Mouse (Mus musculus): ENCODE results near the gene Gnat1. TPM values are rescaled to one million over a fixed set of nuclear protein-coding genes. Genes with fewer than 3 reads are reported as not detected.
A peak's percentile ranks its signal among the peaks of the same experiment; 100 is the strongest.

The Gnat1 gene
- total RNA-seq, 2 experiments from 2014 or later = not detected

- peak; percentile 86 for DNase-seq
Measured at GRCm38 (mm10) chr9:107675671-107676301, 3.7 kb downstream of the Gnat1 start.

GRCm38 (mm10) chr9:107674609-107675429 lies 4.7 kb downstream of the Gnat1 start:
- DNase-seq = no peak

GRCm38 (mm10) chr9:107670259-107670658 lies 9.3 kb downstream of the Gnat1 start:
- DNase-seq = peak; percentile 48

- DNase-seq = no peak
Measured at GRCm38 (mm10) chr9:107669480-107669945, 10.0 kb downstream of the Gnat1 start, which contains the start of gene Slc38a3. Gene Slc38a3 (minus strand): TSS chr9:107669530.

DNA sequence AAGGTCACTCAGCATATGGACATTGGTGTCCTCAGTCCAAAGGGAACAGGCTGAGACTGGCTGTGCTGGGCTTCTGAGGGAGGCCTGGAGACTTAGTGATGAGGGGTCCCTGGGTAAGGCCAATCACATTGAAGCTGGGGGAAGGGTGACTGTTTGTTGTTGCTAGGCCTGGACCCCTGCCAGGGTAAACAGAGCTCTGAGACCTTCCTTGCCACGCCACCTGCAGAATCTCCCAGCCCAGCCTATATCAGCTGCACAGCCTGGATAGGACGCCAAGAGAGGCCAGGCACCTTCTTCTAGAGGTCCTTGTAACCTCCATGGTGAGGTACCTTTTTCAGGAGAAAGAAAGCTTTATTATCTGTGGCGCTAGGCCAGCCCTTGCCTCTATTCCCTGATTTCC lies 10.6 kb downstream of the Gnat1 start:
- no peak for DNase-seq

- no peak for DNase-seq
Measured at GRCm38 (mm10) chr9:107668011-107668410, 11.5 kb downstream of the Gnat1 start.

DNA sequence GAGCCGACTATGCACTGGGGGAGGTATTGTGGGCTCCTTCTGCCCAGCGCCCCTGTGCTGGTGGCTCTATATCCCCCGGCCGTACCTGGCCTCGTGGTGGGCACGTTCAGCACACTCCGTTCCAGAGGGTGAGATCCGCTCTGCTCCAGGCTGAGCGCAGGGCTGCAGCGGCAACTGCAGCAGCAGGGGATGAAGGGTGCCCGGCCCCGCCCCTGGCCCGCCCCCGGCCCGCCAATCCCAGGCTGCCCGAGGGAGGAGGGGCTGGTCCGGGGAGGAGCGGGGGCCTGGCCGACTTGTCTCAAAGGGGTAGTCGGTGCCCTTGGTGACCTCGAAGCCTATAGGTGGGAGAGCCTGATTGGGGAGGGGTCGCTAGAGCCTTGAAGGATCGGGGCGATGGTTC lies 12.3 kb downstream of the Gnat1 start:
- DNase-seq = peak; percentile 70

DNA sequence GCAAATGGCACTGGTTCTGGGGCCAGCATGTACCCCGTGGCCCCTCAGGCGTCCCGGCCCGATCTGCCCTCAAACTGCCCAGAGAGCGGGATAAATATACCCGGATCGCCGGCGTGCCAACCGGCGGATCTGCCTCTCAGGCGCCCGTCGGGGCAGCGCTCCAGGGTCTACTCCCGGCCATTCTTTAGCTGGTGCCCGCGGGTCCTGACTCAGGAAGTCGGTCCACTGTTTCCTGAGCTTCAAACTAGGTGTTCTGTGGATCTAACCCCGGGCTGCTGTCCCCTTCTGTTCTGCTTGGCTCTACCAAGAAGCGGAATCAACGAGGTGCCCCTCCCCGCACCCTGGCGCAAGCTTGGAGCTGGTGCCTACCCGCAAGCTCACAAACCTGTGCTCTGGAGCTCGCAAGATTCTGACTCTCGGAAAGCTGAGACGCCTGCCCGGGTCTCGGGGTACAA lies 12.7 kb downstream of the Gnat1 start:
- peak; percentile 59 for DNase-seq

DNA sequence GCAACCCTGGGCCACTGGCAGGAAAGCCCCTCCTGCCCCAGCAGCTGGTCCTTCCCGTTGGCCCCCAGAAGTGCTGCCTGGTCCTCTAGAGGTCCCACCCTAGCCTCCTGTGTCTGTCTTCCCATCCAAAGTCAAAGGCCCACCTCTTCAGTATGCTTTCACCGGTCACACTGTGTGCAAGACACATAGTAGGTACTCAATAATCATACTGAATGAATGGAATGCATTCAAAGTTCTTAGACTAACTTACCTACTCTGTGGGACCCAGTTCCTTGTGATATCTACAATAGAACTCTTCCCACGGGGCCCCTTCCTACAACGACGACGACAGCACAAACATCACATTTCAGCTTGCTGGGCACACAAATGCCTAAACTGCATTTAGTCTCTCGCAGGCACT lies 14.2 kb downstream of the Gnat1 start:
- DNase-seq = no peak

GRCm38 (mm10) chr9:107663525-107663924 lies 16.0 kb downstream of the Gnat1 start:
- DNase-seq = no peak

DNA sequence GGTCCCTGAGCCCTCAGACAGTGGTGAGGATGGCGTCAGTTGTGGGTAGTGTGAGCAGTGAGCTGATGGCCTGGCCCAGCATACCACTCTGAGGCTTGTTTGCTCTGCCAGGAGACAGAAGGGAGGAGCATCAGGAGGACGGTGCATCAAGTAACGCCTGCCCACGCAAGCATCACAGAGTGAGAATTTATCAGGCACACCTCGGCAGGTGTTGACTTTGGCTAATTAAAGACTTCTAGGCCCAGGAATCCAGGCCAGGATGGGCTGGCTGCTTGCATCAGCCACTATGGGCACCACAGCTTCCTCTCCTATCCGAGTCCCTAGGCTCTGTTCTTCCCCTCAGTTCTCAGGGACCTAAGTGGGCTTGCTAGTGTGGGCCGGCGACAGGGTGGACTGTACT lies 17.2 kb downstream of the Gnat1 start:
- no peak for DNase-seq

GRCm38 (mm10) chr9:107660777-107661176 lies 18.7 kb downstream of the Gnat1 start:
- no peak for DNase-seq

- DNase-seq = no peak
Measured at GRCm38 (mm10) chr9:107659961-107660360, 19.6 kb downstream of the Gnat1 start.

DNA sequence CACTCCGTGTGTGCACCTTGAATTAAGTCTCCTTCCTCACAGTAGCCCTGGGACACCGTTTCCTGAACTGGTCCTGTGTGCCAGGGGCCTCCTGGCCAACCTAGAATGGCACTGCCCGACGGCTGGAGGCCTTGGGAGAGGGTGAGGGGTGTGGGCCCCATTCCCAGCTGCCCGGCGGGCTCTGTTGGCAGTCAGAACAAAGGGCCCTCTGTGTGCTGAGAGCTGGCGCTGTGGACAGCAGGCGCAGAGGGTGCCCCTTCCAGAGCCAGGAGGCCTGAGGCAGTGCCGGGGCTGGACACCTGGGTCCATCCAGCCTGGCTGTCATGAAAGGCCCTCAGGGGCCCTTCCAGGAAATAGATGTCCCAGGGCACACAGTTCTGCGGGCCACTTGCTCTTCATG lies 20.0 kb downstream of the Gnat1 start:
- DNase-seq = no peak

GRCm38 (mm10) chr9:107658096-107658495 lies 21.4 kb downstream of the Gnat1 start:
- DNase-seq = no peak

GRCm38 (mm10) chr9:107657144-107657543 lies 22.4 kb downstream of the Gnat1 start:
- no peak for DNase-seq

DNA sequence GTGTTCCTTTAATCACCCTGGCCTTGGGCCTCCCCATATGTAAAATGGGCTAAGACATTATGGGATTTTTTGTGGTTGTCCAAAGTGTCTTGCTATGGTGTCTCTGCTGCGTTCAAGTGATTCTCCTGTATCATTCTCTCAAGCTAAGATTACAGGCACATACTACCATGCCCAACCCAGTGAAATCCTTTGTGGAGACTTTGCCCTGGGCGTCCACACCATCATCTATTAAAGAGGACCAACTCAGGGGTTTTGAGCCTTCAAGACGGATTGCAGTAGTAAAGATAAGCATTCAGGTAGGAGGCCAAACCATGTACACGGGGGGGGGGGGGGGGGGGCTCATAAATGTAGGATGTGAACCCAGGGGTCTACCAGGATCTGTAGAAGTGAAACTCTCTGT lies 24.9 kb downstream of the Gnat1 start:
- no peak for DNase-seq

DNA sequence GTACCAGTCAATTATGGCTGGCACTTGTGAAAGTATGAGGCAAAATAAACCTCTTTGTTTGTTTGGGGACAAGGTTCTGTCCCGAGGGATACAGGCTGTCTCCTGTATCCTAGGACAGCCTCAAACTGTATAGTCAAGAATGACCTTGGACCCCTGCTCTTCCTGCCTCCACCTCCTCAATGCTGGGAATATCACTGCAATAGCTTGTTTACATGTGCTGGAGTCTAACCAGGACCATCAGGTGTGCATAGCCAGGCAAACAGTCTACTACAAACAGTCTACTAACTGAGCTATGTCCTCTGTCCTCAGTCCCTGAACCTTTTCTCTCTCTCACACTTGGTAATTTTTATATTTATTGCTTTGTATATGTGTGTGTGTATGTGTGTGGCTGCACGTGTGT lies 26.0 kb downstream of the Gnat1 start:
- DNase-seq = no peak

DNA sequence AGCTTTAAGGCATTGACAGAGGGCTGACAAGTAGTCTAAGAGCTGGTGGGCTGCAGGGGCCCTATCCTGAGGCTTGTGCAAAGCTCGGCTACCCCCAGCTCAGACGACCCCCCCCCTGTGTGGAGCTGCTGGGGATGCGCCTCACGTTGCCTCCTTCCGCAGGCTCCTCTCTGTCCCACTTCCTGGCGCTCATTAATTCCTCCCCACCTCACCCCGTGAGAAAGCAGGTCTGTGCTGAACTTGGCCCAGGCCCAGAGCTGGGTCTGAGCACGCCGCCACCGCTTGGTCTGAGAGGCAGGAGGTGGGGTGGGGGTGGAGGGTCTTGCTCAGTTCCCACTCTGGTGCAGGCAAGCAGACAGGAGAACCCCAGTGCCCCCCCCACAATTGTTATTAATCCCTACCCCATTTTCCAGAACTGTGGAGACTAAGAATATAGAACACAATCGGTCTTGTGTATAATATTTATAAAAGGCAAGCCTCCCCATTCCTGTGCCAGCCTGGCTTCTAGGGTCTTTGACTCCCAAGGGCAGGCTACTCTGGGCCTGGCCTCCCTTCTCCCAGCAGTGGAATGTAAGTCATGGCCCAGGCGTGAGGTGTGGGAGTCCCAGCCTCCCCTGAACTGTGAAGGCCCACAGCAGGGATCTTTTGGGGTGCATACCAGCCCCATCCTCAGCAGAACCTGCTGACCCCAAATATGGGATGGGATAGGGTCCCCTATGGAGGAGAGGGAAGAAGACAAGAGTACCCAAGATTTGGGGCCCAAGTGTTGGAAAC lies 28.6 kb downstream of the Gnat1 start:
- no peak for DNase-seq

DNA sequence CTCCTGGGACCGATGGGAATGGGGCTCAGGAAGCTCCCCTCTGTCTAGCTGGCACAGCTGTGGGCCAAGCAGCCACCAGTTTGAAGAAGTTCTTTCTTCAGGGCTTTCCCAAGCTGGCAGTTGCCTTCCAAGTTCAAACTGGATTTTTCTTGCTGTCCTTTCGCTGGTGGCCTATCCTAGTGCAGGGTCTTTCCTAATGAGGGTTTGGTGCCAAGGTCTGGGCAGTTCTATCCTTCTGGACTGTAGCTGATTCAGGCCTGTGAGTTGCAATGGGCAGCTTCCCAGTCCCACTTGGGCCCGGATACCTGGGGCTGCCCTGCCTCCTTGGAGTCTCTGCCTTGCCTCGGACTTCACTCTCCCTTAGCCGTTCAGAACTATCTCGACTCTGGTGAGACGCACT lies 29.3 kb downstream of the Gnat1 start:
- no peak for DNase-seq

GRCm38 (mm10) chr9:107648767-107649166 lies 30.7 kb downstream of the Gnat1 start:
- DNase-seq = no peak

- no peak for DNase-seq
Measured at GRCm38 (mm10) chr9:107646975-107647374, 32.5 kb downstream of the Gnat1 start.

GRCm38 (mm10) chr9:107645577-107645976 lies 33.9 kb downstream of the Gnat1 start:
- peak; percentile 81 for DNase-seq

All from gastrocnemius, postnatal 10 days (tissue).